Mouse (Mus musculus): ENCODE data around the gene Ctr9.

DNA sequence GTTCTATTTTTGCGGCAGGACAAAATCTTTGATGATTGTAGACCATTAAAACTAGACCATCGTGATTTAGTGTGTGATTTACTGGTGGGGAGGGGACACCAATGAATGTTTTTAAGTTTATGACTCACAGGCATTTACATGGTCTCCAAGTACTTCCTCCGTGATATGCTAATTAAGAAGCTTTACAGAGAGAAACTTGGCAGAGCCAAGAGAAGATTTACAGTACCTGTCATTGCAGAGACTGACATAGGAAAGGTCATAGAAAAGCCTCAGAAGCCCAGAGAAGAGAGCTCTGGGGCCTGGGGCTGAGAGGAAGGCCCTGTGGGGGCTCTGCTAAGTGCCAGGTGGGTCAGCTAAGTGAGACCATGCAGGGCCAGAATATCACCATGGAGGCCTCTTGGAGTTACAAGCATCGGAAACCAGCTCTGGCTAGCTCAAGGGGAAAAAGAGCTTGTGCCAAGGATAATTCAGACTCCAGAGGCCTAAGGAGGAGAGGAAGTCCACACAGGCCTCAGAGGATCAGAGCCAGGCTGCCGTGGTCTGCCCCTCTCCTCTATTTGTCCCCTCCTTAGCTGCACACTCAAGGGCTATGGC lies 39.4 kb upstream of the Ctr9 start:
- TF ChIP-seq E2F4 (IDR thresholded peaks at IDR 0.05; ENCODE audit: insufficient read depth) (no peak), MAX (IDR thresholded peaks at IDR 0.05; ENCODE audit: low read depth) (no peak), POLR2A (IDR thresholded peaks at IDR 0.05; ENCODE audit: insufficient read length, low read depth) (no peak), TCF3 (IDR thresholded peaks at IDR 0.05; ENCODE audit: insufficient read length, low read depth) (no peak), SRF (IDR thresholded peaks at IDR 0.05; ENCODE audit: control insufficient read depth, insufficient read length, low read depth) (no peak), MYOD1 (IDR thresholded peaks at IDR 0.05; ENCODE audit: control insufficient read depth in 1 of 3, insufficient read length in 2 of 3, low read depth in 2 of 3) (no peak)

Data from myocyte (in vitro differentiated cells).